Mouse (Mus musculus) forebrain, postnatal 0 days (tissue): ENCODE measurements around the gene Pik3r6. TPM values are rescaled to one million over a fixed set of nuclear protein-coding genes. Genes with fewer than 3 reads are reported as not detected.

Experiments used
- ATAC-seq: fragments of 200-750 bp; cut with Nextera tagmentation; 2 replicates; pipeline ENCODE4 v1.8.0; 2017; ENCODE audit warnings: mild to moderate bottlenecking, moderate library complexity
- DNase-seq: peaks from one replicate; pipeline ENCODE4 v3.0.0-alpha.2; 2015
- H3K27ac ChIP-seq: fragments of 300-500 bp; sonication (generic); 2 replicates; pipeline ENCODE4 v1.5.1; 2014; ENCODE audit warnings: low read depth, mild to moderate bottlenecking, antibody characterized with exemption, low read length, moderate library complexity, mixed read lengths
- H3K27me3 ChIP-seq: fragments of 300-500 bp; sonication (generic); 2 replicates; pipeline ENCODE4 v1.6.1; 2014; ENCODE audit warnings: mild to moderate bottlenecking, low read length, mixed read lengths; ENCODE audit not compliant: insufficient read depth
- H3K36me3 ChIP-seq: fragments of 300-500 bp; sonication (generic); 2 replicates; pipeline ENCODE4 v1.6.1; 2014; ENCODE audit warnings: mild to moderate bottlenecking, moderate library complexity; ENCODE audit not compliant: insufficient read depth
- H3K4me1 ChIP-seq: fragments of 300-500 bp; sonication (generic); 2 replicates; pipeline ENCODE4 v1.6.1; 2014; ENCODE audit warnings: antibody characterized with exemption; ENCODE audit not compliant: insufficient read depth
- H3K4me2 ChIP-seq: fragments of 300-500 bp; sonication (generic); 2 replicates; pipeline ENCODE4 v1.6.1; 2014; ENCODE audit warnings: low read depth, mild to moderate bottlenecking, moderate library complexity
- H3K4me3 ChIP-seq: fragments of 300-500 bp; sonication (generic); 2 replicates; pipeline ENCODE4 v1.5.1; 2014; ENCODE audit warnings: low read depth, low read length, mixed read lengths
- H3K9ac ChIP-seq: fragments of 300-500 bp; sonication (generic); 2 replicates; pipeline ENCODE4 v1.6.1; 2014; ENCODE audit warnings: mild to moderate bottlenecking
- H3K9me3 ChIP-seq: fragments of 300-500 bp; sonication (generic); 2 replicates; pipeline ENCODE4 v1.6.1; 2016; ENCODE audit warnings: low read length
- CTCF ChIP-seq: sonication (generic); IDR thresholded peaks from 2 replicates; pipeline ENCODE4 v1.5.1; 2016; ENCODE audit warnings: antibody characterized with exemption, control low read depth, low read depth
- WGBS: fragments of 180-500 bp; shearing (Covaris S2); extraction: QIAGEN DNeasy Blood & Tissue Kit; methylation state at CpG from one replicate; pipeline ENCODE4 v1.1.7; 2014; 5-methylcytosine and 5-hydroxymethylcytosine counted together
- polyA plus RNA-seq: library from polyadenylated mRNA; unstranded; fragments of >200 nt; fragmentation: Nextera tagmentation; extraction: Ambion mirVana; gene quantifications from 2 replicates; pipeline ENCODE4 v1.2.1, GENCODE M21; 2015
- total RNA-seq: library from RNA; depleted of rRNA; stranded (reverse); fragments of >200 nt; gene quantifications from 2 replicates; pipeline ENCODE4 v1.2.3, GENCODE M21; 2014

The Pik3r6 gene
- total and polyA plus RNA-seq, 2 experiments from 2014 or later, result 1.5 to 1.8 TPM

DNA sequence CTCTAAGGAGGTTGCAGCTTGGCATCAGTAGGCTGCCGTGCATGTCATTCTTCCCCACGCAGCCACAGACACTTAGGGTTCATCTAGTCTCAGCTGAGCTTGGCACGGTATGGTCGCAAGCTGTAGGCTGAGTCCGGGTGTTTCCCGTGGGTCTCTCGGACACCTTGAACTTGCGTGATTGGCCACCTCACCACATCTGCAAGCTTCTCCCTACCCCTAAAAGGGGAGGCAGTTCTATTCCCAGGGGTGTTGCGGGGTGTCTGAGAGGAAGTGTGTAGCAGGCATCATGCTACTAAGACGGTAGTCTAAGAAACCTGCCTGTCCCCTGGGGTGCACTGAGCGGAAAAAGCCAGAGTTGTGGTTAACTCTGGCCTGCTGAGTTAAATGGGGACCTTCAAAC lies 4.3 kb upstream of the Pik3r6 start:
- no peak overlapping the region for H3K27ac ChIP-seq
- no peak overlapping the region for H3K4me3 ChIP-seq
- ATAC-seq, result no peak
- H3K4me1 ChIP-seq, result no peaks in the 10 kb centered on the region
- H3K4me2 ChIP-seq, result no peak overlapping the region
- H3K36me3 ChIP-seq, result no peaks in the 10 kb centered on the region
- H3K27me3 ChIP-seq, result no peaks in the 10 kb centered on the region
- TF ChIP-seq CTCF, result no peak
- H3K9me3 ChIP-seq, result no peaks in the 10 kb centered on the region
- 92% methylated on average over 11 of the region's 11 CpGs for WGBS
- H3K9ac ChIP-seq, result no peak overlapping the region
- DNase-seq, result no peak

- Histone ChIP-seq H3K9me3 (no peaks in the 10 kb centered on the region), H3K4me3 (no peak overlapping the region), H3K27ac (no peak overlapping the region), H3K4me1 (no peaks in the 10 kb centered on the region), H3K9ac (no peak overlapping the region), H3K27me3 (no peaks in the 10 kb centered on the region), H3K4me2 (no peak overlapping the region), H3K36me3 (no peaks in the 10 kb centered on the region)
- ATAC-seq (no peak), DNase-seq (no peak)
- no peak for TF ChIP-seq CTCF
- 79% methylated on average over 7 of the region's 8 CpGs for WGBS
These were observed 3.7 kb upstream of the Pik3r6 start for GRCm38 (mm10) chr11:68498999-68499699.

DNA sequence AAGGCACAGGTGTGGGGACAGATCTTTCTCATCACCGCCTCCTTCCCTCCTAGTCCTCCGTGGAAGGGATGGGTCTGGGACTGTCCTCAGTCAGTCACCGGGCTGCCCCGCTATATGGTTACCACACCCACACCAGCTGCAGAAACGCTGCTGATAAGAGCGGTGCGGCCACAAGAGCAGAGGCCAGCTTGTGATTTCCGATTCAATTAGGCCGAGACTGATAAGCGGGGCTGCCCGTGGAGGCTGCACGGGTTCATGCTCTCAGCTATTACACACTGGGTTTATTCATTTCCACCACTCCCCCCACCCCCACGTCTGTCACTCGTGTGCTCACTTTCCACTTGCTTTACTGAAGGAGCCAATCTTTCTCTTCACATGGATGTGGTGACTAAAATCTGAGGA lies 1.9 kb upstream of the Pik3r6 start:
- no peaks in the 10 kb centered on the region for H3K9me3 ChIP-seq
- DNase-seq (no peak), ATAC-seq (no peak)
- no peaks in the 10 kb centered on the region for H3K4me1 ChIP-seq
- no peak overlapping the region for H3K4me3 ChIP-seq
- no peak overlapping the region for H3K9ac ChIP-seq
- 68% methylated on average over 14 of the region's 14 CpGs for WGBS
- TF ChIP-seq CTCF, result no peak
- H3K27me3 ChIP-seq, result no peaks in the 10 kb centered on the region
- no peak overlapping the region for H3K4me2 ChIP-seq
- H3K27ac ChIP-seq, result no peak overlapping the region
- no peaks in the 10 kb centered on the region for H3K36me3 ChIP-seq

- H3K4me3 ChIP-seq, result no peak overlapping the region
- no peaks in the 10 kb centered on the region for H3K9me3 ChIP-seq
- H3K27me3 ChIP-seq, result no peaks in the 10 kb centered on the region
- no peak overlapping the region for H3K27ac ChIP-seq
- H3K9ac ChIP-seq, result no peak overlapping the region
- WGBS, result 76% methylated on average over 2 of the region's 2 CpGs
- no peak for DNase-seq
- no peaks in the 10 kb centered on the region for H3K36me3 ChIP-seq
- TF ChIP-seq CTCF, result no peak
- no peak for ATAC-seq
- no peaks in the 10 kb centered on the region for H3K4me1 ChIP-seq
- H3K4me2 ChIP-seq, result no peak overlapping the region
These were observed 411 bp upstream of the Pik3r6 start for GRCm38 (mm10) chr11:68502408-68502807.

GRCm38 (mm10) chr11:68504913-68505312 lies 2.1 kb downstream of the Pik3r6 start:
- DNase-seq (no peak), ATAC-seq (no peak)
- TF ChIP-seq CTCF, result no peak
- no peaks in the 10 kb centered on the region for H3K27me3 ChIP-seq
- WGBS, result 81% methylated on average over 11 of the region's 11 CpGs
- no peaks in the 10 kb centered on the region for H3K36me3 ChIP-seq
- no peaks in the 10 kb centered on the region for H3K4me1 ChIP-seq
- H3K27ac ChIP-seq, result no peak overlapping the region
- H3K9ac ChIP-seq, result no peak overlapping the region
- no peak overlapping the region for H3K4me3 ChIP-seq
- H3K4me2 ChIP-seq, result no peak overlapping the region
- no peaks in the 10 kb centered on the region for H3K9me3 ChIP-seq

- WGBS, result 84% methylated on average over 7 of the region's 7 CpGs
- Histone ChIP-seq H3K4me2 (no peak overlapping the region), H3K36me3 (no peaks in the 10 kb centered on the region), H3K4me1 (no peaks in the 10 kb centered on the region), H3K27me3 (no peaks in the 10 kb centered on the region), H3K9me3 (no peaks in the 10 kb centered on the region), H3K27ac (no peak overlapping the region), H3K4me3 (no peak overlapping the region), H3K9ac (no peak overlapping the region)
- DNase-seq (no peak), ATAC-seq (no peak)
- no peak for TF ChIP-seq CTCF
These were observed 4.4 kb downstream of the Pik3r6 start for GRCm38 (mm10) chr11:68507246-68507645.

GRCm38 (mm10) chr11:68508619-68509018 lies 5.8 kb downstream of the Pik3r6 start:
- Histone ChIP-seq H3K4me1 (no peaks in the 10 kb centered on the region), H3K9me3 (no peaks in the 10 kb centered on the region), H3K9ac (no peak overlapping the region), H3K4me3 (no peak overlapping the region), H3K27ac (no peak overlapping the region), H3K36me3 (no peaks in the 10 kb centered on the region), H3K27me3 (no peaks in the 10 kb centered on the region), H3K4me2 (no peak overlapping the region)
- DNase-seq, result no peak
- no peak for TF ChIP-seq CTCF
- WGBS, result 71% methylated on average over 5 of the region's 5 CpGs
- ATAC-seq, result no peak
